Mouse (Mus musculus): ENCODE results near the gene Msmp.

DNA sequence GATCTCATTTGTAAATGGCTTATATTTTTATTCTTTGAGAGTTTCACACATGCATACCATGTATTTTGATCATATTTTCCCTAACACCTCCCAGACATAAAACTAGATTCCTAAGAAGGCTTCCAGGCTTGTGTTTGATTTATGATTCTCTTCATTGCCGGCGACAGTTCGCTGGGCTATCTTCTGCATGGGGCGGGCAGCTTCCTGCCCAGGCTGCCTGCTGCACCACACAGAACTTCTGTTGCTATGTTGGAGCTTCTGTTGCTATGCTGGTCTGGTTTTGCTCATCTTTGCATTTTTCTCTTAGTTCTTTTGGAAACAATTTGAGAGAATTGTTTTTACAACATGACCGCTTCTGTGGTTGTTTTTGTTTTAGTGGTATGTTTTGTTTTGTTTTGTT lies 7.2 kb upstream of the Msmp start:
- no peak for TF ChIP-seq CTCF (IDR thresholded peaks at IDR 0.05; ENCODE audit: control insufficient read depth, insufficient read depth, insufficient read length)
- TF ChIP-seq MYOD1 (IDR thresholded peaks at IDR 0.05; ENCODE audit: control insufficient read depth, insufficient read length, low read depth), result no peak

All from C2C12 (cell line).